Mouse (Mus musculus): Measurements from ENCODE around the gene Kif1c.

Kif1c gene

GRCm38 (mm10) chr11:70730427-70731038 is 30.2 kb downstream of the Kif1c start:
- in situ Hi-C loops (cut with MboI; ENCODE audit: unreplicated experiment in 2 of 2), result no loop called here

DNA sequence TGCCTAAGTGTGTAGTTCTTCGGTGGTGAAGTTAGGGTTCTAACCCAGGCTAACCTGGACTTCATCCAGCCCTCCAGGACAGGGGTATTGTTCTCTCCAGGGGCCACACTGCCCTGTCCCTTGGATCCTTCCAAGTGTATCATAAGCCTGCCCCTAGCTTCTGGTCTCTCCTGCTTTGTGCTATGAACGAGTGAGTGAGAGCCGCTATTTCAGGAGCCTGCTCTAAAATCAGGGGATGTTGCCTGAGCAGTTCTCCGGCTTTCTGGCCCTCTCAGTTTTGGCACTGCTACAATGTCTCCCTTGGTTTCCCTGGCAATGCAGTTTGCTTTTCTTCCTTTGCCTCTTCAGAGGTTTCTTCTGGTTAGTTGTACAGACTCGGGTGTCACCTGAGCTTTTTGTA is 30.8 kb downstream of the Kif1c start:
- in situ Hi-C loops (cut with MboI; ENCODE audit: unreplicated experiment in 2 of 2), result no loop called here

DNA sequence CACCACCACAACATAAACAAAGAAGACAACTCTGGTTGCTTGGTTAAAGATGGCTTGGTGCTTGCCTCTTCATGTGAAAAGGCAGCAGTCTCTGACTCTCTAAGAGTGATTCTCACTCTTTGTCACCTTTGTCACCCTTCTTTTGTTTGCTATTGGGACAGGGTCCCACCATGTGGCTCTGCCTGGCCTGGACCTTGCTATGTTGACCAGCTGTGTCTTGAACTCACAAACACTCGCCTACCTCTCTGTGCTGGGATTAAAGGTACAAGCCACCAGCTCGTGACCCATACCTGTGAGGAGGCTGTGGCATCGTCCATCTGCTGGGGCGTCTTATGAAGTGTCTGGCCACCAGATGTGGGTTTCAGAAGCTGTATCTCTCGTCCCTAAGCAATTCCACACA is 32.9 kb downstream of the Kif1c start:
- in situ Hi-C loops (cut with MboI; ENCODE audit: unreplicated experiment in 2 of 2), result no loop called here

- in situ Hi-C loops (cut with MboI; ENCODE audit: unreplicated experiment in 2 of 2), result no loop called here
These were observed 37.4 kb downstream of the Kif1c start for GRCm38 (mm10) chr11:70737749-70738148.

- in situ Hi-C loops (cut with MboI; ENCODE audit: unreplicated experiment in 2 of 2), result no loop called here
These were observed 41.3 kb downstream of the Kif1c start for GRCm38 (mm10) chr11:70741603-70742002.

- in situ Hi-C loops (cut with MboI; ENCODE audit: unreplicated experiment in 2 of 2), result no loop called here
These were observed 41.8 kb downstream of the Kif1c start for GRCm38 (mm10) chr11:70742117-70742516.

DNA sequence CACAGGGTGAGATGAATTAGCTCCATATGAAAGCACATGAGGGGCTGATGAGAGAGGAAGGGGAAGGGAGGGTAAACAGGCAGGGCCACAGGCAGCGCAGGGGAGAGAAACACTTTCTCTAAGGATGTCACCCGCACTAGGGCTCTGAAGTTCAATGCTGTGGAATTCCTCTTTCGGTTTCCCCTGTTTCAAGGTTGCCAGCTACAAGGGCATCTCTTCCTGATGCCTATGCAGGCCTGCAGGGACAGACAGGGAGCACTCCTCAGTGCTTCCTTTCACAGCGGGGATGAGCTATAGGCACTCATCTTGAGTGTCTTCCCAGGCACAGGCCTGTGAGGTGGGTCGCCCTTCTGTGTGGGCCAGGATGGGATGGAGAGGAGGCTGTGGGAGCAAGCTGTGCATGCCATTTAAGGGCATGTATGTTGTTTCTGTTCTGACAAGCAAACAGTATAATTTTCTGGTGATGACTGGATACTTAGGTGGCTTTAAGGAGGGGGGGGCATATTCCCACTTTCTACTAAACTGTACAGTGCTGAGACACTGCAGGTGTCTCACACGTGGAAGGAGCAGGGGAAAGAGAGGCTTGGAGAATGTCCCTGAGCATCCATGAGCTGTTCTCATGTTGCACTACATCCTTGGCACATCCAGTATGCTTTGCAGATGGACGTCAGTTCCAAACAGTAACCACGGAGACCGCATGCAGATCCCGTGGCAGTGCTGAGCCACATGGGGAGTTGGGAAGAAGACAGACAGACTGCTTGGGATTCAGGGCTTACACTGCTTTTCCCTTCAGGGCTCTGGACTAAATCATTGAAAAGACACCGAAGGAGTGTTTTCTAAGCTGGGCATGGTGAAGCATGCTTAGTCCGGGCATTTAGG is 42.5 kb downstream of the Kif1c start:
- in situ Hi-C loops (cut with MboI; ENCODE audit: unreplicated experiment in 2 of 2), result no loop called here

DNA sequence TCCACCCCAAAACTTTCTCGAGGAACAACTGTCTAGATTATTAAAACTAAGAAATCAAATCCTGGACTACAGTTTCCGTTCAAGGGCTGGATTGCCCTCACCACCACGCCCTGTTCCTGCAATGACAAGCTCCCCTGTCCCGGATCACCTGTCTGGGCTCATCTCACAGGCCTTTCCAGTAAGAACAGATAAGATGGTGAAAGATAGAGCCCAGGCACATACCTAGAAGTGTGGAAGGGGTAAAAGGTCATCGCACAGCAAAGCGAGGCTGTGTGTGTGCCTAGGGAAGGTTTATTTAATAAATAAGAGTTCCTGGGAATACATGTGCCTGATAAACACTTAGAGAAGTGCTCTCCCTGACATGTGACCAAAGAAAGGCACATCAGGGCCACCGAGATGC is 45.3 kb downstream of the Kif1c start:
- in situ Hi-C loops (cut with MboI; ENCODE audit: unreplicated experiment in 2 of 2), result no loop called here

DNA sequence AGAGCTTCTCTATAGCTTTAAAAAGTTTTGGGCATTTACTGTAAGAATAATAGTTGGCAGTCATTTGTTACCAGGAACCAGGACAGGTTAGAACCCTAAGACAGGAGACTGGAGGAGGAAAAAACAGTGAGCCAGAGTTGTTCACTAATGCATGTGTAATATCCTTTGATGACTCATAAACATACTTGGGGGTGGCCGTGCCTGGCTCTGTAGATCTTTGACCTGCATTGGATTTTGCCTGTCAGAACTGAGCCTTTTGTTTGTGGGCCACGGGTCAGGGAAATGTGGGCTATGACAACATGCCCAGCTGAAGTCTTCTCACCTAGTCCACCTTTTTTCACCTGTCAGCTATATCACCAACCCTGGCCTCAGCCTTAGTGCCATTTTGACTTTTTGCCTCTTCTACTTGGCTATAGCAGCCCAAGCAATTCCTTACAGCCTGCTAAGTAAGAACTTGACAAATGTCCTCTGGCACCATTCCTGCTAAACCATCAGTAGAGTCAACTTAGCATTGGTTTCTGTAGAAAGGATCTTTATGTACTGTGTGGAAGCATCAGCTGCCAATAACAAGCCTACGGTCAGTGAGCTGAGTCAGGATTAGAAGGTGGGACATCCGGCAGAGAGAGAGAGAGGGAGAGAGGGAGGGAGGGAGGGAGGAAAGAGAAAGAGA is 47.7 kb downstream of the Kif1c start:
- in situ Hi-C loops (cut with MboI; ENCODE audit: unreplicated experiment in 2 of 2), result no loop called here

DNA sequence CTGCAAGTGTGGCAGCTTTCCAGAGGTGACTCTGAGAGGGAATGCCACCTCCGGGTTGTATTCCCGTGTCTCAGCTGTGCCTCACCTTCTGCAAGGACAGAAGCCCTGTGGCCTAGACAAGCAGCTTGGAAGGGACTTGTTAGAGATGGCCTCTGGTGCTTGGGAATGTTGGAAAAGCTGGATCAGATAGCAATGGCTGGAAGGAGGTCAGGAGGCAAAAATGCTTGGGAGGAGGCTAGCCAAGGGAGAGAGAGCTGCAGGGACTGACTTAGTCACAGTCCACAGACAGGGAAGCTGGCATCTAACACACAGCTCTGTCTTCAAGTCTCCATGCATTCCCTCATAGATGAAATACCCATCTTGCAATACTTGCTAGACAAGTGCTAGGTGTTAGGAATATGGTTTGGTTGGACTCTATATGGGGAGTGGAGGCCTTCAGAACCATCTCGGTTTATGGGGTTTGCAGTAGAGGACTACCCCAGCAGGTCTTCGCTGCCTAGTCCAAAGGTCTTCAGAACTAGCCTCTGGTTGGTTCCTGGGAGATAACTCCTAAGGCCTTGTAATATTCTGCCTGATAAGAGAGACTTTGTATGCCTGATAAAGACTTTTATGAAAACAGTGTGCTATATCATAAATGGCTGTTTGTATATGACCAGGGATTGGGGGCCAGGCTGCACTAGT is 52.1 kb downstream of the Kif1c start:
- in situ Hi-C loops (cut with MboI; ENCODE audit: unreplicated experiment in 2 of 2), result loop anchor here (10.0 to 25.0 kb wide), 3 partner anchors 78 to 515 kb away; partner anchors contain the start of genes Pelp1 (in 2 of the 2), 0610010K14Rik (in 1 of the 2), Bcl6b (in 1 of the 2) and Gm21988 (in 1 of the 2)

DNA sequence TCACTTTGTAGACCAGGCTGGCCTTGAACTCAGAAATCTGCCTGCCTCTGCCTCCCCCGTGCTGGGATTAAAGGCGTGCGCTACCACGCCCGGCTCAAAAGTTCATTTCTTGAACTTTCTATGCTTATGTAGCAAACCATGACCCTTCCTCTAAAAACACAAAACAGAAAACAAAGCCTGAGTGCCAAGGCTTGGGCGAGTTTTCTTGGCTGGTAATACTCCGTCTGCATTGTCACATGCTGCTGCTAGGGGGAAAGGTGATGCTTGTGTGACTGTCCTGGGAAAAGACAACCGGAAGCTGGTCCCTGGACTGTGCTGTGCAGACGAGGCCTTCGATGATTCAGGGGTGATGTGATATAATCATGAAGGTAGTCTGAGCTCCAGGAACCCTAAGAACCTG is 52.8 kb downstream of the Kif1c start:
- in situ Hi-C loops (cut with MboI; ENCODE audit: unreplicated experiment in 2 of 2), result loop anchor here (10.0 to 25.0 kb wide), 3 partner anchors 78 to 516 kb away; partner anchors contain the start of genes Pelp1 (in 2 of the 2), 0610010K14Rik (in 1 of the 2), Bcl6b (in 1 of the 2) and Gm21988 (in 1 of the 2)

DNA sequence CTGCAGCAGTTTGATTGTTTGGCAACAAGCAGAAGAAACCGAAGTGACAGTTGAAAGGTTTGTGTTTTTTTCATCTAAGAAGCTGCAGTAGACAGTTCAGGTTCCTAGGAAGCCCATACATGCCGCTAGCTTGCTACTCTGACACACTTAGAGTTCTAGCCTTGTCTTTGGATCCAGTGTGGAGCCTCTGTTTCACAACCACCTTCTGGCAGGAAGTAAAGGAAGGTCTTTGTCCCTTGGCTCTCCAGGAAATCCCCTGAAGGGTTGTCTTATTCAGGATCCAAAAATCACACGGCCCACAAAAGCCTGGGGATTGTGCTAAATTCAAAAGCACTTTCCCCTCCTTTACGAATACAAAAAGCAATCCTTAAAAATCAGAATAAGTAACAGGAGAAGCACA is 54.1 kb downstream of the Kif1c start:
- in situ Hi-C loops (cut with MboI; ENCODE audit: unreplicated experiment in 2 of 2), result loop anchor here (10.0 to 25.0 kb wide), 3 partner anchors 80 to 517 kb away; partner anchors contain the start of genes Pelp1 (in 2 of the 2), 0610010K14Rik (in 1 of the 2), Bcl6b (in 1 of the 2) and Gm21988 (in 1 of the 2)

GRCm38 (mm10) chr11:70754958-70755357 is 54.6 kb downstream of the Kif1c start:
- in situ Hi-C loops (cut with MboI; ENCODE audit: unreplicated experiment in 2 of 2), result loop anchor here (5.0 to 25.0 kb wide), 6 partner anchors 68 to 518 kb away; partner anchors contain the start of genes Gltpd2 (in 2 of the 2), Pelp1 (in 2 of the 2), 0610010K14Rik (in 1 of the 2) and Bcl6b (in 1 of the 2)

DNA sequence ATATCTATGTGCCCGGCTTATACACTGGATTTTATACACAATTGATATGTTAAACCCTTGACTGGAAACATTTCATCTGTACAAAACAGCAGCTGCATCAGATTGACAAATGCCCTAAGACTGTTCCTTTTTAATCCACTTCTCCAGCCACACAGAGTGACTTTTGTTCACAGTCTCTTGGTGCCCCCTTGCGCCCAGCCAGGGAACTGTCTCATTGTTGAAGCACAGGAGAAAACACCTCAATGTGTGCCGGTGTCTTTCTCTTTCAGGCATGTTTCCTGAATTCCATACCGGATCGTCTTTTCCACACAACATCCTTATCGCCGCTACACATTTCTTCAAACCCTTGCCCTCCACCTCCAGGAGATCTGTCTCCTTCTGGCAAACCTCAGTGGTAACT is 55.3 kb downstream of the Kif1c start:
- in situ Hi-C loops (cut with MboI; ENCODE audit: unreplicated experiment in 2 of 2), result loop anchor here (5.0 to 25.0 kb wide), 6 partner anchors 68 to 518 kb away; partner anchors contain the start of genes Gltpd2 (in 2 of the 2), Pelp1 (in 2 of the 2), 0610010K14Rik (in 1 of the 2) and Bcl6b (in 1 of the 2)

DNA sequence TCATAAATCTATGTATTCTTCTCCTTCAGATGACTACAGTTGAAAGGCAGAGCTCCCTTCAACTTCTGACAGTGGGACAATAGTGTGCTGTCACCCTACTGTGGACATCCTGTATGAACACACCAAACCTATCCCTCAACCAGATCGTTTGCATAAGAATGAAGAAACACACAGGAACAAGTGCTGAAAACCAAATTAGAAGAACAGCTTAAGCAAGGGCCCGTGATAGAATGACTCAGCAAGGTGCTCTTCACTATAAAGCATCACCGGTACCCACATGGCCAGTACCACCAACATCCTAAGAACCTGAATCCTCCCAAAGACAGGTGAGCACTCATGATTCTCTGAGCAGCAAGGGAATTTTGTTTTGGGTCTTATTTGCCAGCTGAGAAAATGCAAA is 60.1 kb downstream of the Kif1c start:
- in situ Hi-C loops (cut with MboI; ENCODE audit: unreplicated experiment in 2 of 2), result loop anchor here in 1 of 2 experiments (25.0 kb wide), 1 partner anchor 523 kb away; the partner anchor contains the start of genes 0610010K14Rik, Bcl6b, Gm21988 and Rnasek

DNA sequence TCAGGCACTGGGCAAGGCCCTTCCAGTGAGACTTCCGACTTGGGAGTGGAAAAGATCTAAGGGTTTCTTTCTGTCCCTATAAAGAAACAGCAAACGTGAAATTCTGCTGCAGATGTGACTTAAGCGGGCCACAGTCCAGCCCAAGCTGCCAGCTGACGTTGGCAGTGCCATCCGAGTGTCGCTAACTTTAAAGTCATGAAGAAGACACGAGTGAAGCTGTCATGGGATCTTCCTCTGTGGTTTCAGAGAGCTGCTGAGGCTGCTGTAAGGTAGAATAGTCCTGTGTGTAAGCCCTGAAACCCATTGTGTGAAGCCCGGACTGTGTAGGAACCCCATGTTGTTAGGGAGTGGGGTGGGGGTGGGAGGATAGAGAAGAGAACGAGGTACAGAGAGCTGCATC is 62.3 kb downstream of the Kif1c start:
- in situ Hi-C loops (cut with MboI; ENCODE audit: unreplicated experiment in 2 of 2), result loop anchor here in 1 of 2 experiments (25.0 kb wide), 1 partner anchor 525 kb away; the partner anchor contains the start of genes 0610010K14Rik, Bcl6b, Gm21988 and Rnasek

DNA sequence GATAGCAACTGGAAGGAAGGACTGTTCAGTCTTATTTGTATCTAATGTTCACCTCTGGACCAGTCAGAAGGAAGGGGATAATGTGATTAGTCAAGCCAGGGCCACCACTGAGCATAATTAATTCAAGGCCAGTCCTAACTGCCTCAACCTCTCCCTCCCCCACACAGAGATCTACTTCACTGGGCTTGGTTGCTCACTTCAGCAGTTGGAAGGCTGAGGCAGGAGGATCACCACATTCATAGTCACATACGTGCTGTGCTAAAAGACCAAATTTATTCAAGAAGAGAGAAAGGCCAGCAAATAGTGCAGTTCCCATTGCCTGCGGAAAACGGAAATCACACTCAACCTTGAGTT is 63.2 kb downstream of the Kif1c start:
- in situ Hi-C loops (cut with MboI; ENCODE audit: unreplicated experiment in 2 of 2), result loop anchor here in 1 of 2 experiments (25.0 kb wide), 1 partner anchor 526 kb away; the partner anchor contains the start of genes 0610010K14Rik, Bcl6b, Gm21988 and Rnasek

DNA sequence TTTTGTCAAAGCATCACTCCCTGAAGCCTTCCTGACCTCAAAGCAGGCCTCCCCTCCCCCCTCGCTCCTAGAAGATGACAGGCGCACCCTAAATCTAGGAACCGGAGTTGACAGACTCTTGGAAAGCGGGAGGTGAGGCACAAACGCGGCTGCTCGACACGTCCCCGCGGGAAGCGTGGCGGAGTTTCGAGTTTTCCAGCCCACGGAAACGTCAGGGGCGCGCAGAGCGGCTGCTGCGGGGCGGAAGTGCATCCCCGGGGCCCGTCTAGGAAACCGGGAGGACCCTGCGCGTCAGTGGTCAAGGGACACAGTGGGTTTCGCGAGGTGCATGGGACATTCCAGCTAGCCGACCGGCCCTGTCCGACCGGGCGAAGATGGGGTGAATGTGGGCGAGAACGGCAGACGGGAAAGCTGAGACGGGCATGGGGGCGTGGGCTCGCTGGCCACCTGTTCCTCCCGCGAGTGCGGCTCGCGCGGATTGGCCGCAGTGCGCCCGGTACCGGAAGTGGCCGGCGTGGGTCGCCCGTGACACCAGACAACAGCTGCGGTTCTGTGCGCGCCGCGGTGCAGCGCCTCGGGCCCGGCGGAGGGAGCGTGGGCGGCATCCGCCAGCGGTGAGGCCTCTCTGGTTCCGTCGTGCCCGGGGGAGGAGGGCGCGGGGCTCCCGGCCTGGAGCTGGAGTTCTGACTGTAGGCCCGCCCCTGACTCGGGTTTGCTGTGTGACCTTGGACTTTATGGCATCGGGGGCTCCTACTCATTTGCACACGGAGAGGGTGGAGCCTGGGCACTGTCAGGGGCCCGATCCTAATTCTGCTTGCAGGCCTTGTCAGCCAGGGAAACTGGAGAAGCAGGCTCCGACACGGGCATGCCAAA is 63.8 kb downstream of the Kif1c start, which contains the start of gene Zfp3:
TSS of gene Zfp3 (plus strand) at position 274 of the 873 bp plus-strand sequence.
- in situ Hi-C loops (cut with MboI; ENCODE audit: unreplicated experiment in 2 of 2), result loop anchor here in 1 of 2 experiments (25.0 kb wide), 1 partner anchor 527 kb away; the partner anchor contains the start of genes 0610010K14Rik, Bcl6b, Gm21988 and Rnasek

All from v-Abl transformed pro-B cells (cell line).